Mouse (Mus musculus): ENCODE data around the gene Fa2h. TPM values are rescaled to one million over a fixed set of nuclear protein-coding genes. Genes with fewer than 3 reads are reported as not detected.
A peak's percentile ranks its signal among the peaks of the same experiment; 100 is the strongest.

The Fa2h gene
- polyA plus RNA-seq (2015; fragmentation: Nextera tagmentation; extraction: Ambion mirVana) = 0.50 and 2.6 TPM in 2 replicates

DNA sequence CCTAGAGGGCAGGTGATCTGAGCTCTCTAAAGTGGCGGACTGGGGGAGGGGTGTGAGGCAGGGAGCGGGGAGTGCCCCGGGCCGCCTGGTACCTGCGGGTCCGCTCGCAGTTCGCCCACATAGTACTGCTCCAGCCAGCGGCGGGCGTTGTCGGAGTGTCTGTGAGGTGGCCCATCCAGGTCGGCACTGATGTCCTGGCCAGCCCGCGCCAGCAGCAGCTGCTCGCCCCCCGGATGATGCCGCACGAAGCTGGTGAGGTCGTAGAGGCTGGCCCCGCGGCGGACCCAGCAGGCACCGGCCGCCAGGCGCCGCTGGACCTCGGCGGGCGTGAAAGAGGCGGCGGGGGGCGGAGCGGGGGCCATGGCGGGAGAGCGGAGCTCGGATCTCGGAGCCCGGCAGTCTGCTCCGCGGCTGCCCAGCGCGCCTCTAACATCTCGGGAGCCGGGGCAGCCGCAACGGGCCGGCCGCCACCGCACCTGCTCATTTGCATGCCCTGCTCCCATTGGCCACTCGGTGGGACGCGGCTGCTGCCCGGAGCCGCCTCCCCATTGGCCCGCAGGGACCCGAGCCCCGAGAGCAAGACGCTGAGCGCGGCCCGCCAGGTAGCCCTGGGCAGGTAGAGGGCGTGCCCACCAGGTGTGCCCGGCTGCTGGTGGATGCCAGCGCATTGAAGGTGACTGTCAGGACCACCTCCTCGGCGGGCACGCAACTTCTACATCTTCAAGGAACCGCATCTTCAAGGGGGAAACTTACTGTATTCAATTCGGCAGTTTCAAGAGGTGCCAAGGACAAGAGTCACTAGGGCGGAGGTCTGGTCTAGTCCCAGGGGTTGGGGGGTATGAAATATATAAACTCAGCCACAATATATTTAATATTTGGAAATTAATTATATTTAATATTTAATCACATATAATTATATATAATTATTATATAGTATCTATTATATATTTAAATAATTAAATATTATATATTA, at the start of gene Fa2h:
Fa2h (minus strand) TSS at position 434 of the 973 bp plus-strand sequence.
- H3K27ac ChIP-seq (ENCODE audit: low read depth, low read length) = peak within 1 kb of the TSS; percentile 46; the same call in 1 of the 2 replicates
- H3K9ac ChIP-seq (ENCODE audit: low read depth, low read length) = peak within 1 kb of the TSS; percentile 37; the same call in 1 of the 2 replicates
- ATAC-seq = peak; percentile 96
- 0 out of 2 replicates have a peak, but pooled peaks cover 4% of the 10 kb centered on the region for H3K4me1 ChIP-seq (replicated peaks; ENCODE audit: control insufficient read depth, insufficient read depth, low read length)
- H3K9me3 ChIP-seq (ENCODE audit: control insufficient read depth) = no peaks in the 10 kb centered on the region
- H3K4me3 ChIP-seq (ENCODE audit: low read depth, low read length) = peak within 1 kb of the TSS; percentile 50
- peak; percentile 64 for TF ChIP-seq CTCF (IDR thresholded peaks at IDR 0.05; ENCODE audit: low read depth)
- no peaks in the 10 kb centered on the region for H3K36me3 ChIP-seq (ENCODE audit: control insufficient read depth, insufficient read depth)
- peak within 1 kb of the TSS; percentile 94 for H3K4me2 ChIP-seq (replicated peaks; ENCODE audit: low read depth)
- WGBS = under 1% methylated on average over 68 of the region's 71 CpGs
- peaks cover 23% of the 10 kb centered on the region for H3K27me3 ChIP-seq (replicated peaks; ENCODE audit: control insufficient read depth, insufficient read depth, low read length)

DNA sequence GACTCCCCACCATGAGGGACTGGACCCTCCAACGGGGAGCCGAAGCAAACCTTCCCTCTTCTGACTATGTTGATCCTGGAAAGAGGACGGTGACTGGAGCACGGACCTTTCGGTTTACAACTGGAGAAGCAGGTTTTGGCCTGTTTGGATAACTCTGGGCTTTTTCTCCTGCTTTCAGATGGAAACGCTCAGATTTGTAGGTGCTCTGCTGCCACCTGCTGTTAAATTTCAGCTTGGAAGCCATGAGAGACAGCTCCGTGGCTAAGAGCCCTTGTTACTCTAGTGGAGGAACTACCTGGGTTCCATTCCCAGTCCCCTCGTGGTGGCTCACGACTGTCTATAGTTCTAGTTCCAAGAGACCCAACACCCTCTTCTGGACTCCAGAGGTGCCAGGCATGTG, 45.6 kb upstream of the Fa2h start:
- H3K4me1 ChIP-seq (replicated peaks; ENCODE audit: control insufficient read depth, insufficient read depth, low read length) = no peaks in the 10 kb centered on the region
- peak; percentile 87 for TF ChIP-seq CTCF (IDR thresholded peaks at IDR 0.05; ENCODE audit: low read depth)
- H3K27ac ChIP-seq (ENCODE audit: low read depth, low read length) = no peak overlapping the region
- no peaks in the 10 kb centered on the region for H3K9me3 ChIP-seq (ENCODE audit: control insufficient read depth)
- 0 out of 2 replicates have a peak, but pooled peaks have one; percentile 43 for ATAC-seq
- H3K27me3 ChIP-seq (replicated peaks; ENCODE audit: control insufficient read depth, insufficient read depth, low read length) = no peaks in the 10 kb centered on the region
- no peak overlapping the region for H3K9ac ChIP-seq (ENCODE audit: low read depth, low read length)
- H3K4me3 ChIP-seq (ENCODE audit: low read depth, low read length) = no peak overlapping the region
- no peaks in the 10 kb centered on the region for H3K36me3 ChIP-seq (ENCODE audit: control insufficient read depth, insufficient read depth)
- no peak overlapping the region for H3K4me2 ChIP-seq (replicated peaks; ENCODE audit: low read depth)
- 9% methylated on average over 9 of the region's 9 CpGs for WGBS

DNA sequence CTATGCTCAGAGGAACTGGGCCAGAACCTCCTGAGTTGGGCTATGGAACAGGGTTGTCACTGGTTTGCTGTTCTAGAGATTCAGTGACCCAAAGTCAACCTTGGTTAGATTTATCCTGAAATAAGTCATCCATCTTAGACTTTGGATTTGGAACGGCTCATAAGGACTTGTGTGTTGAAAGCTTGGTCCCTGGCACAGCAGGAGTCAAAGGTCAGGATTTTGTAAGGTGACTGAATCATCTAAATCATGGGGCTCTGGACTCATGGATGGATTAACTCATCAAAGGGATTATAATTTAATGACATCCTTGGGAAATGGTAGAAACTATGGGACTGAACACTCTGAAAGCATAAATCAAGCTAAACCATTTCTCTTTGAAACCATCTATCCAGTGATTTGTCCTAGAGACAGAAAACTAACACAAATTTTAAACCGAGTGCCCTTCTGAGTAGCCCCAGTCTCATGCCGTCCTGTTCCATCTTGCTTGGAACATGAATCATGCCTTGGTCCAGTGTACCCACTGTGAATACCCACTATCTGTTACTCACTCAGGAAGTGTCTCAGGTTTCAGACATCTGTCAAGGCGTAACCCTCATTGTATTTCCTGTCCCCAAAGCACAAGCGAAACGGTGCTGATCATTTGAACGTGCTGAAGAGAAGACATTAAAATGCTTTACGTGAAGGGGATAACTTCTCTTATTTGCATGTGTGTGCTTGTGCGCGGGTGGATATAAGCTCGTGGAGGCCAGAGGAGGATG, 41.6 kb upstream of the Fa2h start:
- H3K4me3 ChIP-seq (ENCODE audit: low read depth, low read length) = no peak overlapping the region
- TF ChIP-seq CTCF (IDR thresholded peaks at IDR 0.05; ENCODE audit: low read depth) = no peak
- H3K27ac ChIP-seq (ENCODE audit: low read depth, low read length) = no peak overlapping the region
- H3K27me3 ChIP-seq (replicated peaks; ENCODE audit: control insufficient read depth, insufficient read depth, low read length) = no peaks in the 10 kb centered on the region
- no peaks in the 10 kb centered on the region for H3K36me3 ChIP-seq (ENCODE audit: control insufficient read depth, insufficient read depth)
- no peaks in the 10 kb centered on the region for H3K4me1 ChIP-seq (replicated peaks; ENCODE audit: control insufficient read depth, insufficient read depth, low read length)
- H3K9me3 ChIP-seq (ENCODE audit: control insufficient read depth) = no peaks in the 10 kb centered on the region
- H3K9ac ChIP-seq (ENCODE audit: low read depth, low read length) = no peak overlapping the region
- ATAC-seq = no peak
- no peak overlapping the region for H3K4me2 ChIP-seq (replicated peaks; ENCODE audit: low read depth)
- WGBS = 71% methylated on average over 11 of the region's 11 CpGs

DNA sequence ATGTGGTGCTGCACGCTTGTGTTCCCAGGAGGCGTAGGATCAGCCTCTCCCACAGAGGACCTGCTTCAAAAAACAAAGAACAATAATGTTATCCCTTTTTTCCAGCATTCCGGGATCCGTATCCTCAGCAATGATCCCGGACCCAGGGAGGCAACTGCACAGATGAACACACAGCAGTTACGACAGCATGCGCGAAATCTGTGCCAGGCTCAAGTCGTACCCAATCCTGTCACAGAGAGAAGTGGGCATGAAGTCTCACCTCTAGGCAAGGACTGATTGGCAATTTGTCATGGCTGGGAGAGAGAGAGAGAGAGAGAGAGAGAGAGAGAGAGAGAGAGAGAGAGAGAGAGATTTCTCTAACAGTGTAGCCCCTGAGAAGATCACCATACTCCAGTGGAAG, 31.0 kb upstream of the Fa2h start:
- 95% methylated on average over 9 of the region's 9 CpGs for whole genome bisulfite sequencing
- no peak overlapping the region for H3K27ac ChIP-seq (ENCODE audit: low read depth, low read length)
- H3K4me3 ChIP-seq (ENCODE audit: low read depth, low read length) = no peak overlapping the region
- H3K4me2 ChIP-seq (replicated peaks; ENCODE audit: low read depth) = no peak overlapping the region
- H3K27me3 ChIP-seq (replicated peaks; ENCODE audit: control insufficient read depth, insufficient read depth, low read length) = no peaks in the 10 kb centered on the region
- H3K4me1 ChIP-seq (replicated peaks; ENCODE audit: control insufficient read depth, insufficient read depth, low read length) = no peaks in the 10 kb centered on the region
- no peaks in the 10 kb centered on the region for H3K9me3 ChIP-seq (ENCODE audit: control insufficient read depth)
- no peak for TF ChIP-seq CTCF (IDR thresholded peaks at IDR 0.05; ENCODE audit: low read depth)
- H3K36me3 ChIP-seq (ENCODE audit: control insufficient read depth, insufficient read depth) = no peaks in the 10 kb centered on the region
- no peak overlapping the region for H3K9ac ChIP-seq (ENCODE audit: low read depth, low read length)
- ATAC-seq = no peak

DNA sequence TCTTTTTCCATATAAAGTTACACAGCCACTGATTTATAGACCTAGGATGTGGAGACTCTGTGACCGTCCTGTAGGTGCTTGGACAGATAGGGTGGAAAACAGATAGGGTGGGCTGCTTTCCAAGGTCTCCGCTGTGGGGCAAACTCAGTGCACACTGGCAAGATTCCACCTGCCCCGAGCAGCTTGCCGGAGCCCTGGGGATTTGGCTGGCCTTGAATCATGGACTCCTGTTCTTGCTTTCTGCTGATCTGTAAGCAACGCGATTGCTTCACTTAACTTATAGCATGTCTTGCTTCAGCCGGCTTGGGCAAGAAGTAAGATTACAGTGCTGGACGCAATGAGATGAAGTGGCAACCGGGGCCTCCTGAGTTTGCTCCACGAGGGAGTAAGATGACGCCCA, 30.6 kb upstream of the Fa2h start:
- no peaks in the 10 kb centered on the region for H3K9me3 ChIP-seq (ENCODE audit: control insufficient read depth)
- no peak overlapping the region for H3K4me2 ChIP-seq (replicated peaks; ENCODE audit: low read depth)
- H3K4me1 ChIP-seq (replicated peaks; ENCODE audit: control insufficient read depth, insufficient read depth, low read length) = no peaks in the 10 kb centered on the region
- ATAC-seq = no peak
- H3K4me3 ChIP-seq (ENCODE audit: low read depth, low read length) = no peak overlapping the region
- H3K27ac ChIP-seq (ENCODE audit: low read depth, low read length) = no peak overlapping the region
- WGBS = 84% methylated on average over 11 of the region's 11 CpGs
- no peak for TF ChIP-seq CTCF (IDR thresholded peaks at IDR 0.05; ENCODE audit: low read depth)
- H3K9ac ChIP-seq (ENCODE audit: low read depth, low read length) = no peak overlapping the region
- no peaks in the 10 kb centered on the region for H3K36me3 ChIP-seq (ENCODE audit: control insufficient read depth, insufficient read depth)
- H3K27me3 ChIP-seq (replicated peaks; ENCODE audit: control insufficient read depth, insufficient read depth, low read length) = no peaks in the 10 kb centered on the region

DNA sequence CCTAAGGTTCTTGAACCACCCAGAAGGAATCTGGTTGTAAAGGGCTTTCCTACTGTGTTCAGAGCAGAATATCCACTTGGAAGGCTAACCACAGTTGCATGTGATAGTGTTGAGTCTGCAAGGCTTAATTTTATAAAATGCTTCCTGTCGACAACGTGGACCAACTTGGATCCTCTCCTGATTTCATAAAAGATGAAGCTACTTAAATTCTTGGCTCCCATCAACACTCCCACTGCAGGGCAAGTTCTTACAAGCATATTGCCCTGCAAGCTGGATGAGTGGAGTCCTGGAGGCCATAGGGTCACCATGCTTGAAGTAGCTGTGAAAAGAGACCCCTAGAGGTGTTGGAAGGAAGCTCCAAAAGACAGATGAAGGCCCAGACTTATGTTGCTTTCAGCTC, 29.0 kb upstream of the Fa2h start:
- Histone ChIP-seq H3K4me2 (replicated peaks; ENCODE audit: low read depth) (no peak overlapping the region), H3K4me3 (ENCODE audit: low read depth, low read length) (no peak overlapping the region), H3K27ac (ENCODE audit: low read depth, low read length) (no peak overlapping the region), H3K36me3 (ENCODE audit: control insufficient read depth, insufficient read depth) (no peaks in the 10 kb centered on the region), H3K27me3 (replicated peaks; ENCODE audit: control insufficient read depth, insufficient read depth, low read length) (no peaks in the 10 kb centered on the region), H3K4me1 (replicated peaks; ENCODE audit: control insufficient read depth, insufficient read depth, low read length) (no peaks in the 10 kb centered on the region), H3K9ac (ENCODE audit: low read depth, low read length) (no peak overlapping the region), H3K9me3 (ENCODE audit: control insufficient read depth) (no peaks in the 10 kb centered on the region)
- TF ChIP-seq CTCF (IDR thresholded peaks at IDR 0.05; ENCODE audit: low read depth) = no peak
- ATAC-seq = no peak
- 73% methylated on average over 2 of the region's 2 CpGs for WGBS

All from intestine, postnatal 0 days (tissue).